Mouse (Mus musculus) limb, embryonic 10.5 days (tissue): ENCODE data around the gene Pard3. TPM values are rescaled to one million over a fixed set of nuclear protein-coding genes. Genes with fewer than 3 reads are reported as not detected.

Experiments used
- DNase-seq: peaks from one replicate; pipeline ENCODE4 v3.0.0-alpha.2; 2017; ENCODE audit warnings: low spot score
- H3K27ac ChIP-seq: fragments of 300-500 bp; sonication (generic); 2 replicates; pipeline ENCODE4 v1.5.1; 2016; ENCODE audit warnings: mild to moderate bottlenecking
- H3K27me3 ChIP-seq: fragments of 300-500 bp; sonication (generic); 2 replicates; pipeline ENCODE4 v1.6.1; 2016; ENCODE audit warnings: low read depth, mild to moderate bottlenecking; ENCODE audit not compliant: poor library complexity, severe bottlenecking
- H3K36me3 ChIP-seq: fragments of 300-500 bp; sonication (generic); 2 replicates; pipeline ENCODE4 v1.6.1; 2016; ENCODE audit warnings: mild to moderate bottlenecking, moderate library complexity
- H3K4me1 ChIP-seq: fragments of 300-500 bp; sonication (generic); 2 replicates; pipeline ENCODE4 v1.6.1; 2016
- H3K4me3 ChIP-seq: fragments of 300-500 bp; sonication (generic); 2 replicates; pipeline ENCODE4 v1.5.1; 2016; ENCODE audit warnings: mild to moderate bottlenecking, moderate library complexity
- H3K9me3 ChIP-seq: fragments of 300-500 bp; sonication (generic); replicated peaks from 2 replicates; pipeline ENCODE4 v1.6.1; 2016; ENCODE audit warnings: mild to moderate bottlenecking
- WGBS: fragments of 180-500 bp; shearing (Covaris S2); methylation state at CpG from one replicate; pipeline ENCODE4 v1.1.7; 2016; 5-methylcytosine and 5-hydroxymethylcytosine counted together
- polyA plus RNA-seq: library from polyadenylated mRNA; unstranded; fragments of >200 nt; fragmentation: Nextera tagmentation; extraction: Ambion mirVana; gene quantifications from 2 replicates; pipeline ENCODE4 v1.2.1, GENCODE M21; 2016

Pard3 gene
- polyA plus RNA-seq, 1 experiment from 2014 or later = 34.8 TPM

GRCm38 (mm10) chr8:127090435-127090834 is 26.7 kb downstream of the Pard3 start:
- Histone ChIP-seq H3K4me3 (no peak overlapping the region), H3K4me1 (peaks cover 85% of the 10 kb centered on the region), H3K27ac (no peak overlapping the region), H3K9me3 (no peaks in the 10 kb centered on the region), H3K27me3 (no peaks in the 10 kb centered on the region), H3K36me3 (peaks cover 6% of the 10 kb centered on the region; the same call in 1 of the 2 replicates)
- WGBS = 86% methylated on average over 4 of the region's 4 CpGs
- no peak for DNase-seq

- H3K4me3 ChIP-seq = no peak overlapping the region
- 83% methylated on average over 3 of the region's 3 CpGs for WGBS
- no peak overlapping the region for H3K27ac ChIP-seq
- no peaks in the 10 kb centered on the region for H3K9me3 ChIP-seq
- H3K36me3 ChIP-seq = peaks cover 6% of the 10 kb centered on the region; the same call in 1 of the 2 replicates
- no peaks in the 10 kb centered on the region for H3K27me3 ChIP-seq
- no peak for DNase-seq
- peaks cover 85% of the 10 kb centered on the region for H3K4me1 ChIP-seq
Measured at GRCm38 (mm10) chr8:127091936-127092335, 28.2 kb downstream of the Pard3 start.

- Histone ChIP-seq H3K27me3 (no peaks in the 10 kb centered on the region), H3K9me3 (no peaks in the 10 kb centered on the region), H3K4me3 (no peak overlapping the region), H3K27ac (peak overlapping the region; percentile 47; the same call in 1 of the 2 replicates), H3K4me1 (peaks cover 83% of the 10 kb centered on the region), H3K36me3 (peaks cover 6% of the 10 kb centered on the region; the same call in 1 of the 2 replicates)
- 56% methylated on average over 10 of the region's 10 CpGs for WGBS
- no peak for DNase-seq
Measured at GRCm38 (mm10) chr8:127092383-127093112, 28.9 kb downstream of the Pard3 start.

- Histone ChIP-seq H3K27me3 (no peaks in the 10 kb centered on the region), H3K36me3 (peaks cover 6% of the 10 kb centered on the region; the same call in 1 of the 2 replicates), H3K4me3 (no peak overlapping the region), H3K27ac (peak overlapping the region; percentile 47; the same call in 1 of the 2 replicates), H3K9me3 (no peaks in the 10 kb centered on the region), H3K4me1 (peaks cover 78% of the 10 kb centered on the region)
- WGBS = 68% methylated on average over 3 of the region's 3 CpGs
- no peak for DNase-seq
Measured at GRCm38 (mm10) chr8:127093113-127093426, 29.4 kb downstream of the Pard3 start.

GRCm38 (mm10) chr8:127095763-127096162 is 32.1 kb downstream of the Pard3 start:
- Histone ChIP-seq H3K36me3 (peaks cover 6% of the 10 kb centered on the region; the same call in 1 of the 2 replicates), H3K9me3 (no peaks in the 10 kb centered on the region), H3K4me3 (no peak overlapping the region), H3K27me3 (no peaks in the 10 kb centered on the region), H3K4me1 (peaks cover 51% of the 10 kb centered on the region), H3K27ac (no peak overlapping the region)
- no peak for DNase-seq
- WGBS = 73% methylated on average over 7 of the region's 7 CpGs

- Histone ChIP-seq H3K36me3 (no peaks in the 10 kb centered on the region), H3K4me3 (no peak overlapping the region), H3K9me3 (no peaks in the 10 kb centered on the region), H3K4me1 (peaks cover 20% of the 10 kb centered on the region), H3K27me3 (no peaks in the 10 kb centered on the region), H3K27ac (no peak overlapping the region)
- DNase-seq = no peak
- 68% methylated on average over 1 of the region's 1 CpGs for WGBS
Measured at GRCm38 (mm10) chr8:127099439-127100090, 35.9 kb downstream of the Pard3 start.

- WGBS = 84% methylated on average over 5 of the region's 5 CpGs
- Histone ChIP-seq H3K36me3 (no peaks in the 10 kb centered on the region), H3K9me3 (no peaks in the 10 kb centered on the region), H3K4me1 (peaks cover 18% of the 10 kb centered on the region), H3K27ac (no peak overlapping the region), H3K27me3 (no peaks in the 10 kb centered on the region), H3K4me3 (no peak overlapping the region)
- DNase-seq = no peak
Measured at GRCm38 (mm10) chr8:127103256-127103655, 39.6 kb downstream of the Pard3 start.

- DNase-seq = no peak
- 87% methylated on average over 2 of the region's 2 CpGs for WGBS
- Histone ChIP-seq H3K27me3 (no peaks in the 10 kb centered on the region), H3K36me3 (no peaks in the 10 kb centered on the region), H3K9me3 (no peaks in the 10 kb centered on the region), H3K4me3 (no peak overlapping the region), H3K4me1 (peaks cover 24% of the 10 kb centered on the region), H3K27ac (no peak overlapping the region)
Measured at GRCm38 (mm10) chr8:127104616-127105015, 40.9 kb downstream of the Pard3 start.

- no peaks in the 10 kb centered on the region for H3K27me3 ChIP-seq
- DNase-seq = no peak
- peaks cover 38% of the 10 kb centered on the region for H3K4me1 ChIP-seq
- no peak overlapping the region for H3K27ac ChIP-seq
- no peaks in the 10 kb centered on the region for H3K9me3 ChIP-seq
- no peak overlapping the region for H3K4me3 ChIP-seq
- 19% methylated on average over 3 of the region's 3 CpGs for WGBS
- no peaks in the 10 kb centered on the region for H3K36me3 ChIP-seq
Measured at GRCm38 (mm10) chr8:127107928-127108327, 44.2 kb downstream of the Pard3 start.

GRCm38 (mm10) chr8:127113209-127113608 is 49.5 kb downstream of the Pard3 start:
- 89% methylated on average over 5 of the region's 5 CpGs for WGBS
- H3K9me3 ChIP-seq = no peaks in the 10 kb centered on the region
- H3K27ac ChIP-seq = no peak overlapping the region
- no peak for DNase-seq
- H3K4me1 ChIP-seq = peaks cover 28% of the 10 kb centered on the region
- no peak overlapping the region for H3K4me3 ChIP-seq
- H3K27me3 ChIP-seq = no peaks in the 10 kb centered on the region
- H3K36me3 ChIP-seq = no peaks in the 10 kb centered on the region

GRCm38 (mm10) chr8:127115837-127116236 is 52.1 kb downstream of the Pard3 start:
- peaks cover 21% of the 10 kb centered on the region for H3K4me1 ChIP-seq
- WGBS = 88% methylated on average over 3 of the region's 3 CpGs

GRCm38 (mm10) chr8:127118373-127118861 is 54.7 kb downstream of the Pard3 start:
- Histone ChIP-seq H3K27ac (no peak overlapping the region), H3K4me3 (no peak overlapping the region), H3K9me3 (no peaks in the 10 kb centered on the region), H3K36me3 (no peaks in the 10 kb centered on the region), H3K27me3 (no peaks in the 10 kb centered on the region), H3K4me1 (peaks cover 30% of the 10 kb centered on the region)
- WGBS = 82% methylated on average over 11 of the region's 11 CpGs
- no peak for DNase-seq

More at GRCm38 (mm10) chr8:127115837-127116236, 52.1 kb downstream of the Pard3 start:
- no peak for DNase-seq
- Histone ChIP-seq H3K27me3 (no peaks in the 10 kb centered on the region), H3K9me3 (no peaks in the 10 kb centered on the region), H3K27ac (no peak overlapping the region), H3K36me3 (no peaks in the 10 kb centered on the region), H3K4me3 (no peak overlapping the region)

- no peaks in the 10 kb centered on the region for H3K27me3 ChIP-seq
- no peaks in the 10 kb centered on the region for H3K9me3 ChIP-seq
- H3K4me3 ChIP-seq = no peak overlapping the region
- 88% methylated on average over 3 of the region's 3 CpGs for WGBS
- H3K36me3 ChIP-seq = no peaks in the 10 kb centered on the region
- no peak overlapping the region for H3K27ac ChIP-seq
- DNase-seq = no peak
- H3K4me1 ChIP-seq = peaks cover 63% of the 10 kb centered on the region
Measured at GRCm38 (mm10) chr8:127123391-127123790, 59.7 kb downstream of the Pard3 start.
